Mouse (Mus musculus): ENCODE results near the gene Vrk2. TPM values are rescaled to one million over a fixed set of nuclear protein-coding genes. Genes with fewer than 3 reads are reported as not detected.

Gene Vrk2
- total and polyA plus RNA-seq, 3 experiments, result 17.9 to 58.7 (median 31.1) TPM

DNA sequence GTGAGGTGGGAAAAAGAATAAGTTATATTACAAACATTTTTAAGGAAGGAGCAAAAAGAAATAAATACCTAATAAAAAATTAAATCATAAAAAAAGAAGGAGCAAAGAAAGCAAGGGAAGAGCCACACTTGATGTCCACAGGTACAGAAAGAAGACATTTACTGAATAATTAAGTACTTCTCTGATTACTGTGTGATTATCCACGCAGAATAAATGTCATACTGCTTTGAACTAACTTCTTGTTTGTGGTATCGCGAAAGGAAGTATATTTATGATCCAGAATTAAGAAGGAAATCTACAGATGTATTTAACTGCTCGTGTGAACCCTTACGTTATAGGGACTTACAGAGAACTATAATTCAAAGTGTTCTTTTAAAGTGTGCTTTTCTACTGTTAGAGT lies 28.9 kb upstream of the Vrk2 start:
- no peak for DNase-seq (ENCODE audit: extremely low read depth)
- in situ Hi-C loops (cut with MboI; ENCODE audit: low pct_ligation_motif_present, low pct_unique_long_range_greater_than_20kb, low sequenced_read_pairs) (no loop called here), dilution Hi-C loops (cut with MboI; ENCODE audit: extremely low pct_ligation_motif_present, extremely low pct_unique_long_range_greater_than_20kb, low sequenced_read_pairs) (no loop called here)
- Histone ChIP-seq H3K4me2 (ENCODE audit: insufficient read depth, low read depth, poor library complexity, severe bottlenecking) (no peak overlapping the region), H3K36me3 (replicated peaks in 1 of 2; ENCODE audit: control insufficient read depth in 1 of 2, insufficient read depth in 1 of 2, low read length in 1 of 2) (no peaks in the 10 kb centered on the region), H3K79me2 (replicated peaks; ENCODE audit: control insufficient read depth, extremely low read depth, insufficient read depth, poor library complexity, severe bottlenecking) (no peaks in the 10 kb centered on the region), H3K27me3 (replicated peaks) (no peaks in the 10 kb centered on the region), H3K9me3 (replicated peaks; ENCODE audit: low read length) (no peaks in the 10 kb centered on the region), H3K9ac (ENCODE audit: insufficient read depth, low read depth) (no peak overlapping the region), H3K4me1 (ENCODE audit: control insufficient read depth in 1 of 2, insufficient read depth in 2 of 2) (no peaks in the 10 kb centered on the region), H3K4me3 (replicated peaks in 1 of 3; ENCODE audit: low read depth in 2 of 3, low read length in 2 of 3, poor library complexity in 1 of 3) (no peak overlapping the region), H3K27ac (ENCODE audit: insufficient read depth, low read depth) (no peak overlapping the region)
- TF ChIP-seq RCOR1 (conservative IDR thresholded peaks at IDR 0.05; ENCODE audit: low read depth, low read length), result no peak
- TF ChIP-seq JUND (conservative IDR thresholded peaks at IDR 0.05; ENCODE audit: low read depth, low read length), result no peak
- TF ChIP-seq USF1 (IDR thresholded peaks at IDR 0.05; ENCODE audit: low read depth, low read length), result no peak
- TF ChIP-seq MAX (IDR thresholded peaks at IDR 0.05; ENCODE audit: low read length), result no peak
- TF ChIP-seq CTCF (conservative IDR thresholded peaks at IDR 0.05 in 1 of 2, IDR thresholded peaks at IDR 0.05 in 1 of 2; ENCODE audit: low read depth in 2 of 2, low read length in 2 of 2), result no peak
- TF ChIP-seq GABPA (IDR thresholded peaks at IDR 0.05; ENCODE audit: insufficient replicate concordance, low read depth, low read length), result no peak
- no peak for TF ChIP-seq SMC3 (IDR thresholded peaks at IDR 0.05; ENCODE audit: low read depth, low read length)
- TF ChIP-seq RAD21 (IDR thresholded peaks at IDR 0.05; ENCODE audit: low read depth, low read length), result no peak
- TF ChIP-seq BHLHE40 (IDR thresholded peaks at IDR 0.05; ENCODE audit: low read depth, low read length), result no peak
- no peak for TF ChIP-seq ZMIZ1 (IDR thresholded peaks at IDR 0.05; ENCODE audit: low read depth, low read length)
- TF ChIP-seq MXI1 (IDR thresholded peaks at IDR 0.05; ENCODE audit: low read depth, low read length), result no peak
- no peak for TF ChIP-seq MAZ (IDR thresholded peaks at IDR 0.05; ENCODE audit: low read depth, low read length)
- no peak for TF ChIP-seq ELF1 (IDR thresholded peaks at IDR 0.05; ENCODE audit: low read depth, low read length)
- no peak for TF ChIP-seq SIN3A (IDR thresholded peaks at IDR 0.05; ENCODE audit: low read length)
- TF ChIP-seq PAX5 (IDR thresholded peaks at IDR 0.05; ENCODE audit: low read length), result no peak
- no peak for TF ChIP-seq HCFC1 (IDR thresholded peaks at IDR 0.05; ENCODE audit: low read depth, low read length)
- TF ChIP-seq MYC (IDR thresholded peaks at IDR 0.05; ENCODE audit: low read depth, low read length), result no peak
- no peak for TF ChIP-seq ZNF384 (IDR thresholded peaks at IDR 0.05; ENCODE audit: low read depth, low read length)

DNA sequence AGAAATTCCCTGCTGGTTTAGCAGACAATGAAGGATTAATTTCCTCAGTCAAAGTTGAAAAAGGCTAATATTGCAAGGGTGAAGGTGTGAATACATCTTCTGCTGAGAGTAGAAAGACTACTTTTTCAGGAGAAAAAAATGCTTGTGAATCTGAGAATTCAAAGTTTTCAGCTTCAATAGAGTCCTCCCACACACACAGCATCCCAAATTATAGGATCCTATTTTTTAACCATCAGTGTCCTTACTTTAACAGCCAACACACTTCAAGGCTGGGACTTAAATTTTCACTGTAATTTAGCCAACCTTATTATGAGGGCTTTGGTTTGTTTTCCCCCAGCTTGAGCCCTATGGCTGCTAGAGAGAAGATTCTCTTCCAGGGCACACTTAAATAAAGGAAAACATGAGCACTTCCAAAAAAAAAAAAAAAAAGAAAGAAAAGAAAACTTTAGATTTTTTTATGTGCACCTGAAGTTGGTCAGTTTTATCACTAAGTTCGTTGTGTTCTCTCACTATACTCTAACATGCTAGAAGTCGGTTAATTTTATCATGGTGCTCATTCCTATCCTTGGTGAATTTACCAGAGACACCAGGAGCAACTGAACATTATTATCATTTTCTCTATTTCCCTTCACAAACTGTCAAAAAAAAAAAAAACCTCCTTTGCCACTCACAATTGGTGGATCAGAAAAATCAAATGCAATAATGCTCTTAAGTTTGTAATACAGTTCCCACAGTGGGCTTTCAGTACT lies 24.9 kb upstream of the Vrk2 start:
- Histone ChIP-seq H3K36me3 (replicated peaks in 1 of 2; ENCODE audit: control insufficient read depth in 1 of 2, insufficient read depth in 1 of 2, low read length in 1 of 2) (no peaks in the 10 kb centered on the region), H3K9me3 (replicated peaks; ENCODE audit: low read length) (no peaks in the 10 kb centered on the region), H3K79me2 (replicated peaks; ENCODE audit: control insufficient read depth, extremely low read depth, insufficient read depth, poor library complexity, severe bottlenecking) (no peaks in the 10 kb centered on the region), H3K9ac (ENCODE audit: insufficient read depth, low read depth) (no peak overlapping the region), H3K4me3 (replicated peaks in 1 of 3; ENCODE audit: low read depth in 2 of 3, low read length in 2 of 3, poor library complexity in 1 of 3) (no peak overlapping the region), H3K27me3 (replicated peaks) (no peaks in the 10 kb centered on the region), H3K4me2 (ENCODE audit: insufficient read depth, low read depth, poor library complexity, severe bottlenecking) (no peak overlapping the region), H3K27ac (ENCODE audit: insufficient read depth, low read depth) (no peak overlapping the region), H3K4me1 (ENCODE audit: control insufficient read depth in 1 of 2, insufficient read depth in 2 of 2) (no peaks in the 10 kb centered on the region)
- in situ Hi-C loops (cut with MboI; ENCODE audit: low pct_ligation_motif_present, low pct_unique_long_range_greater_than_20kb, low sequenced_read_pairs) (no loop called here), dilution Hi-C loops (cut with MboI; ENCODE audit: extremely low pct_ligation_motif_present, extremely low pct_unique_long_range_greater_than_20kb, low sequenced_read_pairs) (no loop called here)
- DNase-seq (ENCODE audit: extremely low read depth), result no peak
- TF ChIP-seq UBTF (IDR thresholded peaks at IDR 0.05; ENCODE audit: low read depth, low read length), result no peak
- no peak for TF ChIP-seq MAX (IDR thresholded peaks at IDR 0.05; ENCODE audit: low read length)
- no peak for TF ChIP-seq HCFC1 (IDR thresholded peaks at IDR 0.05; ENCODE audit: low read depth, low read length)
- no peak for TF ChIP-seq IRF4 (IDR thresholded peaks at IDR 0.05; ENCODE audit: low read depth, low read length)
- no peak for TF ChIP-seq USF2 (conservative IDR thresholded peaks at IDR 0.05; ENCODE audit: low read depth, low read length)
- TF ChIP-seq SMC3 (IDR thresholded peaks at IDR 0.05; ENCODE audit: low read depth, low read length), result no peak
- TF ChIP-seq BHLHE40 (IDR thresholded peaks at IDR 0.05; ENCODE audit: low read depth, low read length), result no peak
- no peak for TF ChIP-seq USF1 (IDR thresholded peaks at IDR 0.05; ENCODE audit: low read depth, low read length)
- TF ChIP-seq ELF1 (IDR thresholded peaks at IDR 0.05; ENCODE audit: low read depth, low read length), result no peak
- no peak for TF ChIP-seq RAD21 (IDR thresholded peaks at IDR 0.05; ENCODE audit: low read depth, low read length)

Data from CH12.LX (cell line).